Mouse (Mus musculus) heart, embryonic 16.5 days (tissue): ENCODE results near the gene Spa17. TPM values are rescaled to one million over a fixed set of nuclear protein-coding genes. Genes with fewer than 3 reads are reported as not detected.

Source experiments
- ATAC-seq: fragments of 200-750 bp; cut with Nextera tagmentation; replicated peaks from 2 replicates; pipeline ENCODE4 v1.8.0; 2017; ENCODE audit warnings: moderate number of reproducible peaks; ENCODE audit not compliant: insufficient read depth, low FRiP score; ENCODE audit errors: extremely low read depth
- H3K27ac ChIP-seq: fragments of 300-500 bp; sonication (generic); 2 replicates; pipeline ENCODE4 v1.5.1; 2014; ENCODE audit warnings: mild to moderate bottlenecking, low read length, control low read depth, moderate library complexity
- H3K27me3 ChIP-seq: fragments of 300-500 bp; sonication (generic); 2 replicates; pipeline ENCODE4 v1.6.1; 2014; ENCODE audit warnings: low read length, mixed read lengths; ENCODE audit not compliant: control insufficient read depth, insufficient read depth
- H3K36me3 ChIP-seq: fragments of 300-500 bp; sonication (generic); 2 replicates; pipeline ENCODE4 v1.6.1; 2014; ENCODE audit not compliant: control insufficient read depth, insufficient read depth
- H3K4me1 ChIP-seq: fragments of 300-500 bp; sonication (generic); 2 replicates; pipeline ENCODE4 v1.6.1; 2014; ENCODE audit warnings: low read length, mixed read lengths; ENCODE audit not compliant: control insufficient read depth, insufficient read depth
- H3K4me2 ChIP-seq: fragments of 300-500 bp; sonication (generic); 2 replicates; pipeline ENCODE4 v1.6.1; 2014; ENCODE audit warnings: low read depth, mild to moderate bottlenecking, control low read depth, low read length
- H3K4me3 ChIP-seq: fragments of 300-500 bp; sonication (generic); 2 replicates; pipeline ENCODE4 v1.5.1; 2014; ENCODE audit warnings: mild to moderate bottlenecking, control low read depth, low read length
- H3K9ac ChIP-seq: fragments of 300-500 bp; sonication (generic); 2 replicates; pipeline ENCODE4 v1.6.1; 2014; ENCODE audit warnings: low read length, control low read depth
- H3K9me3 ChIP-seq: fragments of 300-500 bp; sonication (generic); replicated peaks from 2 replicates; pipeline ENCODE4 v1.6.1; 2016; ENCODE audit warnings: low read length; ENCODE audit not compliant: control insufficient read depth
- WGBS: fragments of 180-500 bp; shearing (Covaris S2); extraction: QIAGEN DNeasy Blood & Tissue Kit; methylation state at CpG from one replicate; pipeline ENCODE4 v1.1.7; 2014; 5-methylcytosine and 5-hydroxymethylcytosine counted together
- polyA plus RNA-seq: library from polyadenylated mRNA; unstranded; fragments of >200 nt; fragmentation: Nextera tagmentation; extraction: Ambion mirVana; gene quantifications from 2 replicates; pipeline ENCODE4 v1.2.1, GENCODE M21; 2015

Gene Spa17
- polyA plus RNA-seq, 1 experiment from 2014 or later: 7.9 TPM

DNA sequence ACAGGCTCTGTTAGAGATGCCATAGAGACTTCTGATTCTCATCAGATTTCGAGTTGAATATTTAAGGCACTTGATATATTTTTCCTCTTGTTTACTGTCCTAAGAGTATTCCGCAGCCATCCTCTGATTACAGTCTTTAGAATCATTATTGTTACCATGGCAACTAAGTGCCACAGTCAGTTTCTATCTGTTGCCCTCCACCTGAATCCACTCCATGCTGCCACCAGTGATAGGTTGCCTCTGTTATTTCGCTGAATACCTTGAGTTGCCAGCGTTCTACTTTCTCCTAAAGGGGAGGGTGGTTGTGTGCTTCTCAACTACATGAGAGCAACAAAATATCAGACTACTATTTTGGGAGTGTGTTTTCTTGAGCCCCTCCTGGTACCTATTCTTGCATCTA, 26.8 kb downstream of the Spa17 start:
- no peak for ATAC-seq
- H3K27me3 ChIP-seq: no peaks in the 10 kb centered on the region
- H3K27ac ChIP-seq: no peak overlapping the region
- H3K9ac ChIP-seq: no peak overlapping the region
- no peaks in the 10 kb centered on the region for H3K4me1 ChIP-seq
- no peaks in the 10 kb centered on the region for H3K36me3 ChIP-seq
- 77% methylated on average over 4 of the region's 4 CpGs for WGBS
- 0 out of 2 replicates have a peak, but pooled peaks cover 6% of the 10 kb centered on the region for H3K9me3 ChIP-seq
- no peak overlapping the region for H3K4me2 ChIP-seq
- H3K4me3 ChIP-seq: no peak overlapping the region

DNA sequence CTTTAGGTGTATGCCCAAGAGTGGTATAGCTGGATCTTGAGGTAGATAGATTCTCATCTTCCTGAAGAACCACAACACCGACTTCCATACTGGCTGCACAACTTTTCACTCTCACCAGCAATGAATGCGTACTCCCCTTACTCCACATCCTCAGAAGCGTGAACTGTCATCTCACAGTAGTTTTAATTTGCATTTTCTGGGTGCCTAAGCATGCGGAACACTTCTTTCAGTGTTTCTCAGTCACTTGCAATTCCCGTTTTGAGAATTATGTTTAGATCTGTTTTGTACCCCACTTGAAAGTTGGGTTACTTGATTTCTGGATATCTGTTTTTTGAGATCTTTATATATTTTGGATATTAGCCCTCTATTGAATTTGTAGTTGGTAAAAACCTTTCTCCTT, 29.9 kb downstream of the Spa17 start:
- no peak overlapping the region for H3K4me3 ChIP-seq
- no peaks in the 10 kb centered on the region for H3K4me1 ChIP-seq
- no peak overlapping the region for H3K4me2 ChIP-seq
- no peaks in the 10 kb centered on the region for H3K27me3 ChIP-seq
- 0 out of 2 replicates have a peak, but pooled peaks cover 4% of the 10 kb centered on the region for H3K9me3 ChIP-seq
- H3K9ac ChIP-seq: no peak overlapping the region
- no peak for ATAC-seq
- no peak overlapping the region for H3K27ac ChIP-seq
- H3K36me3 ChIP-seq: no peaks in the 10 kb centered on the region
- WGBS: 84% methylated on average over 5 of the region's 5 CpGs

DNA sequence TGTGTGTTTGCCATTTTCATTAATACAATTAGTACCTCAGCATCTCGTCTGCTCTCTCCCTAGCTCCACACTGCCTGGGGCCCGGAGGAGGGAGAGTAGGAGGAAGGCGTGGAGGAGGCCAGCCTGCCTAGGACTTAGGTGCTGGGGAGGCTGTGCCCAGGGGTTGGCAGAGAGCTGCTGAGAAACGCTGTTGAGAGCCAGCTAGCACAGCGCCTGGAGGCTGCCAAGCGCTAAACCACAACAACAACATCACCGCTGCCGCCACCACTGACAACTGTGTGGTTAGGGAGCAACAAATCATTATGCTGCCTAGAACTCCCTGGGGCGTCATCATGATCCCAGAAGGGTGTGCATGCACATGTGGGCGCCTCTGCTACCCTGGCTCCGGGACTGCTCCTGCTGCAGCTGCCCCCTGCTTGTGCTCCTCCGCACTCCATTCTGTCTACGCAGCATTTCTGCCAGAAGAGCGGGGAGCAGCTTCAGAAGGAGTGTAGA, 37.0 kb downstream of the Spa17 start:
- no peak overlapping the region for H3K9ac ChIP-seq
- no peaks in the 10 kb centered on the region for H3K36me3 ChIP-seq
- H3K4me1 ChIP-seq: 0 out of 2 replicates have a peak, but pooled peaks cover 2% of the 10 kb centered on the region
- 28% methylated on average over 14 of the region's 14 CpGs for WGBS
- H3K4me2 ChIP-seq: peak overlapping the region; percentile 45
- no peaks in the 10 kb centered on the region for H3K27me3 ChIP-seq
- no peak overlapping the region for H3K4me3 ChIP-seq
- no peaks in the 10 kb centered on the region for H3K9me3 ChIP-seq
- H3K27ac ChIP-seq: no peak overlapping the region
- no peak for ATAC-seq

DNA sequence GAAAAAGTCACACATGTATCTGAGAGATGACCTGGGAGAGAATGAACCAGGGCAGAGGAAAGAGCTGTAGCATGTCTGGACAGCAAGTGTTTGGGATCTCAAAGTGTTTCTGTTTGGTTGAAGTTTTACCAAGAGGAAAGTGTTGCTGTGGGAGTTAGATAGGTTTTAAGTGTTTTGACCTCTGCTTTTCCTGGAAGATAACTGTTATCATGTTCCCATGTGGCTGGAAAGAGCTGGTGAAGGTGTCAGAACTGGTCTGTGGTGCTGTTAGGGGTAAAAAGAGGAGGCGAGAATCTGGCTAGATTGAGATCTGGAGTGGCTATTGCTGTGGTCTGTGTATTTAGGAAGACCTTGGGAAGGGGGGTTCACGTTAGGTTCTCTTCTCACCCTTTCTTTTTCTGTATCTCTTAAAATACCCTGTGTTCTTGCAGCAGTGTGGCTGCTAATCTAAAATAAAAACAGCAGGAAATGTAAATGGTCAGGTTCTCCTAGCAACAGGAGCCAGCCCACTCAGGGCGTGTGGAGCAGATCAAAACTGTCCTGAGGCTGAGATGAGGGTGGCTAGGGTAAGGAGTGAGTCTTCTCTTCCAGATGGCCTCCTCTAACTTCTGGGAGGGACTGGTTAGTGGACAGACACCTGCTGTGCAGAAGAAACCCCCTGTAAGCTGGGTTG, 41.2 kb downstream of the Spa17 start:
- Histone ChIP-seq H3K27ac (no peak overlapping the region), H3K4me1 (peaks cover 15% of the 10 kb centered on the region), H3K36me3 (no peaks in the 10 kb centered on the region), H3K4me2 (no peak overlapping the region), H3K27me3 (no peaks in the 10 kb centered on the region), H3K9me3 (no peaks in the 10 kb centered on the region), H3K4me3 (no peak overlapping the region), H3K9ac (no peak overlapping the region)
- ATAC-seq: no peak
- WGBS: 17% methylated on average over 3 of the region's 3 CpGs

DNA sequence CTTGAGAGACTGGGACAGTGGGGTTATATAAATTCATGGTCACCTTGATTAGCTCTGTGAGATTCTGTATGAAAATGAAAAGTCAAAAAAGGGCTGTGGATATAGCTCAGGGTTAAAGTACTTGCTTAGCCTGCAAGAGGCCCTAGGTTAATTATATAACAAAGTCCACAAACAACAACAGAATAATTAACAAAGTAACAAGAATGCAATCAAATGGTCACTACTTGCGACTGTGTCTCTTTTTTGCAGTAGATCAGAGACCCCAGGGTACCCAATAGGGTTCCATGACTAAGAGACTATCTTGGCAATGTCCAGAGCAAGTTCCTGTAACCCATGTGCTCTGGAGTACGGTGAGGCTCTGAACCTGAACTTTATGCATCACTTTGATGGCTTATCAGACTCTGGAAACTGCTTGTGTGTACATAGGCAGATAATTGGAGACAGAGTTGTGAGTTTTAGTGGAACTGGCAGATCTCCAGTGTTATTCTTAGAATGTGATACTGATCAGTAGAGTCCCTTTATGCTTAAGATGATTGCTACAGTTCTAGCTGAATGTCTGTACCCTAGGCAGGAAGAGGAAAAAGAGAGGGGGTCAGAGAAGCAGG, 44.2 kb downstream of the Spa17 start:
- H3K27me3 ChIP-seq: no peaks in the 10 kb centered on the region
- H3K4me2 ChIP-seq: no peak overlapping the region
- no peak overlapping the region for H3K9ac ChIP-seq
- WGBS: 65% methylated on average over 2 of the region's 2 CpGs
- H3K9me3 ChIP-seq: no peaks in the 10 kb centered on the region
- no peaks in the 10 kb centered on the region for H3K36me3 ChIP-seq
- no peak for ATAC-seq
- H3K4me3 ChIP-seq: no peak overlapping the region
- H3K27ac ChIP-seq: no peak overlapping the region
- H3K4me1 ChIP-seq: peaks cover 17% of the 10 kb centered on the region

DNA sequence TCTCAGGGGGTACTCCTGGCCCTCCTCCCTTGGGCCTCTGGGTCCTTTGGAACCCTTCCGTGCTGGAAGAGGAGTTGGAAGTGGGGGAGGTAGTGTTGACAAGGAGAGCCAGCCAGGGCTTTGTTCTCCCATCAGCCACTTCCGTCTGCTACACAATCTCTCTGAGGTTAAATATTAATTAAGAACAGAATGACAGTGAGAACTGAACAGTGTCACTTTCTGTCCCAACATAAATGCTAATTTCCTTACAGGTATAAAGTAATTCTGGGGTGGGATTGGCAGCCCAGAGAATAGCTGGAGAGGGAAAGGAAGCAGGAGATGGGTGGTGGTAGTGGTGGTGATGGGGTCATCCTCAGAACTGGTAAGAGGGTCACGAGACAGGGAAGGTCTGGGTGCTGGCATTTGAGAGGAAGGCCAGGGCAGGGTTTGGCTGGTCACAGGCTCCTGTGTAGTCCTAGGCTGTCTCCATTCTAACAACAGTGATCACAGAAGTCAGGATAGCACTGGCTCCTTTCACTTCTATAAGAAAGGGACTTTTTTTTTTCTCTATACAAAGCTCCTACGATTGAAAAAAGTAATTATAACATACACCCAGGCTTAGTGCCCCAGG, 44.8 kb downstream of the Spa17 start:
- Histone ChIP-seq H3K4me1 (peaks cover 17% of the 10 kb centered on the region), H3K27ac (no peak overlapping the region), H3K9me3 (no peaks in the 10 kb centered on the region), H3K9ac (no peak overlapping the region), H3K36me3 (no peaks in the 10 kb centered on the region), H3K4me3 (no peak overlapping the region), H3K27me3 (no peaks in the 10 kb centered on the region), H3K4me2 (peak overlapping the region; percentile 56; the same call in 1 of the 2 replicates)
- no peak for ATAC-seq
- WGBS: 41% methylated on average over 4 of the region's 4 CpGs

DNA sequence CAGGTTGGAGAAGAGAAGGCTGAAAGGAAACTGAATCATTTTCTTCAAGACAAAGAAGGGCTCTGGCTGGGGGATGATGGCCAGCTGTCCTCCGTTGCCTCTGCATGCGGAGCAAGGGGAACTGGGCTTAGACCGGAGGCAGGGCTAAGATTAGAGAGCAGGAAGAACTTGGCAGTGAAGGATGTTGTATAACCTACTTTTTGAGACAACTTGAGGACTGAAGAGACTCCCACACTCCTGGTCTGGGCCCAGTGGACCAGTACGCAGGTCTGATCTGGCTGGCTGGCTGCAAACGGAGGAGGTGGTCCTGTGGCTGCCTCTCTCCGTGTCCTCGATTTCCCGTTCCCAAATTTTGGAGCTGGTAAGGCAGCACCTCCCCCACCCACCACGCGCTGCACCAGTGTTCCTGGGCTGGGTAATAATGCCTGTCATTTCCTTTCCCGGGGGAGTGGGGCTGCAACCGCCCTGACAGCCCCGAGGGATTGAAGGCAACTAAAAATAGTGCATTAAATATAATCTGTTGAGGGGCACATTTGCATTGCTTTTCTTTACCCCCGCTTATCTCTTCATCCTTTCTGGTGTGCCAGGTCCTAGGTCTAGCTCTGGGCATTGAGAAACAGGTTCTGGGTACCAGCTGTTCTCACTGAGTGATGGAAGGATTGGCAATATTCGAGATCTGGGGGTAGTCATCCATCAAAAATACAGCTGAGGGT, 45.5 kb downstream of the Spa17 start:
- no peaks in the 10 kb centered on the region for H3K9me3 ChIP-seq
- H3K36me3 ChIP-seq: no peaks in the 10 kb centered on the region
- peak overlapping the region; percentile 27 for H3K27ac ChIP-seq
- peak overlapping the region; percentile 47 for H3K9ac ChIP-seq
- H3K4me3 ChIP-seq: peak overlapping the region; percentile 7; the same call in 1 of the 2 replicates
- peak overlapping the region; percentile 56 for H3K4me2 ChIP-seq
- 21% methylated on average over 15 of the region's 15 CpGs for WGBS
- peak; percentile 42 for ATAC-seq
- H3K27me3 ChIP-seq: no peaks in the 10 kb centered on the region
- H3K4me1 ChIP-seq: peaks cover 17% of the 10 kb centered on the region

DNA sequence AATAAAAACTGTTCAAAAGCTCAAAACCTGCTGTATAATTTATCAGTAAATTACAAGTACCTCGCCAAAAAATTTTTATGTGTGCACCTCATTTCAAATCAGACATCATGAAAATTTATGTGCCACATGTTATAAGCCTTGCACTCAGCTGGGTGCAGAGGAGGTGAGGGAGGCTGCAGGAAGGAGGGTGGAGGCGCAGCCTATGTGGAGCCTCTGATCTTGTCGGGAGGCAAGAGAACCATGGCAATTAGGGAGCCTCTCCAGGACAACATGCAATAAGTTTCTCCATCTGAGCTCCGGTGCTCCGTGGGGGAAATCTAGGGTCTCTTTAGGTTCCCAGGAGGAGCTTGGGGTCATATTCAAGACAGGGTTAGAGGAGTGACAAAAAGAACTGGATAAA, 46.1 kb downstream of the Spa17 start:
- ATAC-seq: no peak
- no peaks in the 10 kb centered on the region for H3K27me3 ChIP-seq
- H3K9ac ChIP-seq: no peak overlapping the region; the same call in 1 of the 2 replicates
- H3K27ac ChIP-seq: peak overlapping the region; percentile 27; the same call in 1 of the 2 replicates
- 44% methylated on average over 5 of the region's 5 CpGs for WGBS
- H3K4me2 ChIP-seq: peak overlapping the region; percentile 56
- no peaks in the 10 kb centered on the region for H3K36me3 ChIP-seq
- no peak overlapping the region for H3K4me3 ChIP-seq
- H3K4me1 ChIP-seq: peaks cover 17% of the 10 kb centered on the region
- H3K9me3 ChIP-seq: no peaks in the 10 kb centered on the region
